Mouse (Mus musculus): ENCODE measurements around the gene Smc1b.

DNA sequence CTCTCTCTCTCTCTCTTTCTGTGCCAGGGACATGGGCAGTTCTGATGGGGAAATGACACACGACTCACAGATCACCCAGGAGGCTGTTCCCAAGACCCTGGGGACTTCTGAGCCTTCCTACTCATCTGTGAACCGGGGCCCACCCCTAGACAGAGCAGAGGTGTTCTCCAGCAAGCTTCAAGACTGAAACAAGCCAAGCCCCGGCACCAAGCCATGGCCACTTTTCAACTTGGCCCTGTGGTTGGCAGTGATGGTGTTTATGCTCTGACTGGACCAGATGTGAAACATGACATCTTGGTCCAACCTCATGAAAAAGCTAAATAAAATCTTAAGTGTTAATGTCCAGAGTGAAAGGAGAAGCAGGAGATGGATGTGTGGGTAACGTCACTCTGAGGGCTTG is 109.6 kb downstream of the Smc1b start:
- TF ChIP-seq CTCF (IDR thresholded peaks at IDR 0.05; ENCODE audit: control insufficient read depth, insufficient read depth, insufficient read length) (no peak), MAX (IDR thresholded peaks at IDR 0.05) (no peak)

Data from C2C12 (cell line).